8 mouse cellular contexts compared by ENCODE assay signal in genomic region chr1:157076257-157076656, GRCm38 (mm10). TPM values are rescaled to one million over a fixed set of nuclear protein-coding genes. Genes with fewer than 3 reads are reported as not detected.
DNase-seq lines count a peak whose midpoint lies in the region; ATAC-seq lines count a peak whose summit lies in the region.

No protein-coding gene starts in this region.

- peak; percentile 74 for ATAC-seq in forebrain, embryonic 13.5 days
- peak; percentile 59 for ATAC-seq in liver, embryonic 16.5 days (ENCODE audit: low read depth)
- ATAC-seq in neural tube, embryonic 13.5 days (ENCODE audit: low read depth): peak; percentile 59; the same call in 1 of the 2 replicates

- peaks cover 30% of the 10 kb centered on the region for H3K4me1 ChIP-seq in forebrain, embryonic 13.5 days
- H3K4me1 ChIP-seq in liver, embryonic 16.5 days (ENCODE audit: control insufficient read depth, low read depth, low read length): peaks cover 6% of the 10 kb centered on the region; the same call in 1 of the 2 replicates
- H3K4me1 ChIP-seq in neural tube, embryonic 13.5 days (replicated peaks): peaks cover 20% of the 10 kb centered on the region; the same call in 1 of the 2 replicates

- intact Hi-C loops in heart, postnatal 10 days (cut with DNase I): loop anchor here (1.0 to 5.0 kb wide), 2 partner anchors 139 to 159 kb away; partner anchors contain the start of gene Ralgps2

- no peaks in the 10 kb centered on the region for H3K9me3 ChIP-seq in forebrain, embryonic 13.5 days (replicated peaks)
- no peaks in the 10 kb centered on the region for H3K9me3 ChIP-seq in liver, embryonic 16.5 days (replicated peaks; ENCODE audit: control insufficient read depth, low read length)
- no peaks in the 10 kb centered on the region for H3K9me3 ChIP-seq in neural tube, embryonic 13.5 days

- H3K36me3 ChIP-seq in forebrain, embryonic 13.5 days (ENCODE audit: poor library complexity, severe bottlenecking): no peaks in the 10 kb centered on the region
- H3K36me3 ChIP-seq in liver, embryonic 16.5 days (ENCODE audit: control insufficient read depth, insufficient read depth): no peaks in the 10 kb centered on the region
- H3K36me3 ChIP-seq in neural tube, embryonic 13.5 days: no peaks in the 10 kb centered on the region

- WGBS in forebrain, embryonic 13.5 days: 5% methylated on average over 15 of the region's 15 CpGs
- under 1% methylated on average over 15 of the region's 15 CpGs for WGBS in liver, embryonic 16.5 days (ENCODE audit: insufficient replicate concordance)
- WGBS in neural tube, embryonic 13.5 days: 5% methylated on average over 14 of the region's 15 CpGs

- DNase-seq in CD8-positive naive resting alpha-beta T cell, adult 2 months (ENCODE audit: low read depth in 2 of 2, low spot score in 2 of 2): peak; percentile 71 to 83
- peak; percentile 68 for DNase-seq in c-Kit-positive CD71-positive TER-119-negative erythroid progenitor cells, embryonic 14.5 days (ENCODE audit: low read depth)
- DNase-seq in heart, postnatal 10 days: peak; percentile 89 to 93
- peak; percentile 80 to 90 for DNase-seq in kidney, postnatal 36 days
- peak; percentile 34 to 49 for DNase-seq in thymus, adult 18-20 months

- H3K27ac ChIP-seq in forebrain, embryonic 13.5 days: no peak overlapping the region
- no peak overlapping the region for H3K27ac ChIP-seq in liver, embryonic 16.5 days (ENCODE audit: low read length)
- no peak overlapping the region for H3K27ac ChIP-seq in neural tube, embryonic 13.5 days (replicated peaks)

- no peak overlapping the region for H3K4me2 ChIP-seq in forebrain, embryonic 13.5 days
- H3K4me2 ChIP-seq in liver, embryonic 16.5 days (ENCODE audit: low read depth, low read length): 0 out of 2 replicates have a peak overlapping the region, but pooled peaks have one; percentile 17
- no peak overlapping the region for H3K4me2 ChIP-seq in neural tube, embryonic 13.5 days

- no peak overlapping the region for H3K9ac ChIP-seq in forebrain, embryonic 13.5 days
- no peak overlapping the region for H3K9ac ChIP-seq in liver, embryonic 16.5 days (ENCODE audit: low read depth, low read length)
- H3K9ac ChIP-seq in neural tube, embryonic 13.5 days: no peak overlapping the region

- H3K27me3 ChIP-seq in forebrain, embryonic 13.5 days: no peaks in the 10 kb centered on the region; the same call in 1 of the 2 replicates
- no peaks in the 10 kb centered on the region for H3K27me3 ChIP-seq in liver, embryonic 16.5 days (ENCODE audit: control insufficient read depth, insufficient read depth, low read depth, low read length)
- no peaks in the 10 kb centered on the region for H3K27me3 ChIP-seq in neural tube, embryonic 13.5 days

- H3K4me3 ChIP-seq in forebrain, embryonic 13.5 days: no peak overlapping the region
- H3K4me3 ChIP-seq in liver, embryonic 16.5 days (ENCODE audit: low read depth, low read length): no peak overlapping the region
- no peak overlapping the region for H3K4me3 ChIP-seq in neural tube, embryonic 13.5 days

RNA-seq across cellular contexts. Expression of gene Tex35, which starts 32.2 kb away (rescaled TPM):
- polyA plus RNA-seq in forebrain, embryonic 13.5 days (2015; fragmentation: Nextera tagmentation; extraction: Ambion mirVana): not detected in 2 replicates
- not detected for total RNA-seq in heart, postnatal 10 days (2021)
- not detected in 2 replicates for polyA plus RNA-seq in liver, embryonic 16.5 days (2015; fragmentation: Nextera tagmentation; extraction: Ambion mirVana)
- not detected in 2 replicates for polyA plus RNA-seq in neural tube, embryonic 13.5 days (2015; fragmentation: Nextera tagmentation; extraction: Ambion mirVana)
